Mouse (Mus musculus) MEL (cell line): ENCODE data around the gene Hdac4. TPM values are rescaled to one million over a fixed set of nuclear protein-coding genes. Genes with fewer than 3 reads are reported as not detected.

Source experiments
- DNase-seq: peaks from one replicate; pipeline ENCODE4 v3.0.0; 2011; ENCODE audit warnings: low read depth, low spot score
- H3K27ac ChIP-seq: 2 replicates; pipeline ENCODE4 v1.5.1; 2012; ENCODE audit warnings: low read depth, mild to moderate bottlenecking, control low read depth, low read length, moderate library complexity; ENCODE audit not compliant: control insufficient read depth
- H3K27me3 ChIP-seq, 2 experiments: fragments of 150-350 bp in 1 of 2; sonication (generic) in 1 of 2; 2 replicates each; pipeline ENCODE4 v1.6.1; 2012; ENCODE audit warnings: low read length in 2 of 2, mild to moderate bottlenecking in 2 of 2, improper control_type of control experiment in 1 of 2, moderate library complexity in 1 of 2; ENCODE audit not compliant: insufficient read depth in 2 of 2, control insufficient read depth in 1 of 2
- H3K36me3 ChIP-seq, 2 experiments: 2 replicates each; pipeline ENCODE4 v1.6.1; 2012 to 2014; ENCODE audit warnings: low read length in 2 of 2, improper control_type of control experiment in 1 of 2, inconsistent platforms in 1 of 2, mild to moderate bottlenecking in 1 of 2; ENCODE audit not compliant: insufficient read depth in 2 of 2, control insufficient read depth in 1 of 2
- H3K4me1 ChIP-seq, 2 experiments: fragments of 150-350 bp in 1 of 2; sonication (generic) in 1 of 2; 2 replicates each; pipeline ENCODE4 v1.6.1; 2012; ENCODE audit warnings: low read length in 2 of 2, improper control_type of control experiment in 1 of 2, mild to moderate bottlenecking in 1 of 2; ENCODE audit not compliant: insufficient read depth in 2 of 2, control insufficient read depth in 1 of 2
- H3K4me3 ChIP-seq, 2 experiments: fragments of 150-350 bp in 1 of 2; sonication (generic) in 1 of 2; 2 replicates each; pipeline ENCODE4 v1.5.1; 2012; ENCODE audit warnings: low read depth in 2 of 2, low read length in 2 of 2, mild to moderate bottlenecking in 2 of 2, moderate library complexity in 2 of 2, control low read depth in 1 of 2, improper control_type of control experiment in 1 of 2; ENCODE audit not compliant: control insufficient read depth in 1 of 2, insufficient read depth in 1 of 2
- H3K79me2 ChIP-seq: 2 replicates; pipeline ENCODE4 v1.6.1; 2012; ENCODE audit warnings: mild to moderate bottlenecking, low read length, moderate library complexity; ENCODE audit not compliant: control insufficient read depth, poor library complexity, insufficient read depth
- H3K9ac ChIP-seq: 2 replicates; pipeline ENCODE4 v1.6.1; 2012; ENCODE audit warnings: low read depth, mild to moderate bottlenecking, control low read depth, low read length, moderate library complexity; ENCODE audit not compliant: control insufficient read depth, poor library complexity, severe bottlenecking
- H3K9me3 ChIP-seq: fragments of 150-350 bp; sonication (generic); replicated peaks from 2 replicates; pipeline ENCODE4 v1.6.1; 2012; ENCODE audit warnings: mild to moderate bottlenecking, low read length, improper control_type of control experiment, moderate library complexity; ENCODE audit not compliant: insufficient read depth
- CHD1 ChIP-seq: IDR thresholded peaks from 2 replicates; pipeline ENCODE4 v1.6.1; 2012; ENCODE audit warnings: low read depth, mild to moderate bottlenecking, inconsistent platforms, low read length, improper control_type of control experiment
- ELF1 ChIP-seq: IDR thresholded peaks from 2 replicates; pipeline ENCODE4 v1.6.1; 2014; ENCODE audit warnings: low read depth, mild to moderate bottlenecking, inconsistent platforms, low read length, improper control_type of control experiment, moderate library complexity
- GABPA ChIP-seq: IDR thresholded peaks from 2 replicates; pipeline ENCODE4 v1.6.1; 2012; ENCODE audit warnings: low read depth, mild to moderate bottlenecking, inconsistent platforms, low read length, improper control_type of control experiment, moderate library complexity
- JUND ChIP-seq: IDR thresholded peaks from 2 replicates; pipeline ENCODE4 v1.6.1; 2011; ENCODE audit warnings: low read depth, mild to moderate bottlenecking, improper control_type of control experiment, low read length
- KAT2A ChIP-seq: conservative IDR thresholded peaks from 2 replicates; pipeline ENCODE4 v1.6.1; 2012; ENCODE audit warnings: low read depth, low read length, improper control_type of control experiment, inconsistent platforms
- MAFK ChIP-seq: IDR thresholded peaks from 2 replicates; pipeline ENCODE4 v1.6.1; 2011; ENCODE audit warnings: low read depth, mild to moderate bottlenecking, low read length, improper control_type of control experiment, borderline replicate concordance
- MAZ ChIP-seq: IDR thresholded peaks from 2 replicates; pipeline ENCODE4 v1.6.1; 2012; ENCODE audit warnings: low read depth, mild to moderate bottlenecking, inconsistent platforms, low read length, improper control_type of control experiment
- MEF2A ChIP-seq: IDR thresholded peaks from 2 replicates; pipeline ENCODE4 v1.6.1; 2014; ENCODE audit warnings: low read depth, mild to moderate bottlenecking, inconsistent platforms, low read length, improper control_type of control experiment; ENCODE audit not compliant: poor library complexity, insufficient replicate concordance, severe bottlenecking; ENCODE audit errors: extremely low read depth
- MYC ChIP-seq: IDR thresholded peaks from 2 replicates; pipeline ENCODE4 v1.6.1; 2011; ENCODE audit warnings: low read depth, mild to moderate bottlenecking, low read length, improper control_type of control experiment, moderate library complexity
- NELFE ChIP-seq: IDR thresholded peaks from 2 replicates; pipeline ENCODE4 v1.6.1; 2011; ENCODE audit warnings: low read depth, low read length, improper control_type of control experiment
- NRF1 ChIP-seq: IDR thresholded peaks from 2 replicates; pipeline ENCODE4 v1.6.1; 2014; ENCODE audit warnings: low read depth, mild to moderate bottlenecking, inconsistent platforms, low read length, improper control_type of control experiment, moderate library complexity; ENCODE audit not compliant: poor library complexity, insufficient read depth, severe bottlenecking
- POLR2A ChIP-seq, 2 experiments: IDR thresholded peaks; 2 replicates each; pipeline ENCODE4 v1.6.1; 2011 to 2012; ENCODE audit warnings: low read length in 2 of 2, mild to moderate bottlenecking in 2 of 2, control low read depth in 1 of 2, improper control_type of control experiment in 1 of 2, low read depth in 1 of 2, moderate library complexity in 1 of 2; ENCODE audit not compliant: control insufficient read depth in 1 of 2, insufficient read depth in 1 of 2, poor library complexity in 1 of 2
- RCOR1 ChIP-seq: IDR thresholded peaks from 2 replicates; pipeline ENCODE4 v1.6.1; 2012; ENCODE audit warnings: low read depth, mild to moderate bottlenecking, inconsistent platforms, low read length, improper control_type of control experiment
- SMC3 ChIP-seq: IDR thresholded peaks from 2 replicates; pipeline ENCODE4 v1.6.1; 2011; ENCODE audit warnings: low read depth, low read length, improper control_type of control experiment
- TAL1 ChIP-seq: IDR thresholded peaks from 2 replicates; pipeline ENCODE4 v1.6.1; 2012; ENCODE audit warnings: mild to moderate bottlenecking, inconsistent platforms, low read length, moderate library complexity, mixed read lengths
- TCF12 ChIP-seq: IDR thresholded peaks from 2 replicates; pipeline ENCODE4 v1.6.1; 2014; ENCODE audit warnings: low read depth, mild to moderate bottlenecking, inconsistent platforms, low read length, improper control_type of control experiment, moderate library complexity
- UBTF ChIP-seq: IDR thresholded peaks from 2 replicates; pipeline ENCODE4 v1.6.1; 2012; ENCODE audit warnings: low read depth, mild to moderate bottlenecking, inconsistent platforms, low read length, improper control_type of control experiment, moderate library complexity, borderline replicate concordance; ENCODE audit not compliant: insufficient read depth
- USF1 ChIP-seq: IDR thresholded peaks from 2 replicates; pipeline ENCODE4 v1.6.1; 2014; ENCODE audit warnings: low read depth, mild to moderate bottlenecking, inconsistent platforms, low read length, improper control_type of control experiment, moderate library complexity
- ZMIZ1 ChIP-seq: IDR thresholded peaks from 2 replicates; pipeline ENCODE4 v1.6.1; 2012; ENCODE audit warnings: low read depth, mild to moderate bottlenecking, inconsistent platforms, low read length, improper control_type of control experiment, moderate library complexity
- ZNF384 ChIP-seq: IDR thresholded peaks from 2 replicates; pipeline ENCODE4 v1.6.1; 2012; ENCODE audit warnings: low read depth, mild to moderate bottlenecking, inconsistent platforms, low read length, improper control_type of control experiment
- polyA plus RNA-seq, 2 experiments: library from polyadenylated mRNA; stranded (reverse) in 1 of 2; unstranded in 1 of 2; fragments of >175 nt in 1 of 2; fragments of >200 nt in 1 of 2; gene quantifications; 2 replicates each; pipeline versions ENCODE4 v1.2.1 to v1.2.4; 2012; ENCODE audit warnings: low replicate concordance in 2 of 2, low read depth in 1 of 2; ENCODE audit not compliant: insufficient read length in 2 of 2, insufficient read depth in 1 of 2, missing spikeins in 1 of 2
- total RNA-seq: library from RNA; depleted of rRNA; stranded (reverse); fragments of 300-350 nt; gene quantifications from 2 replicates; pipeline ENCODE4 v1.2.3, GENCODE M21; 2012

The Hdac4 gene
- total and polyA plus RNA-seq, 3 experiments = 11.0 to 19.5 (median 12.3) TPM

GRCm38 (mm10) chr1:91894286-91894685 lies 301.2 kb downstream of the Hdac4 start:
- H3K9me3 ChIP-seq = no peaks in the 10 kb centered on the region
- H3K27me3 ChIP-seq = no peaks in the 10 kb centered on the region
- H3K79me2 ChIP-seq = no peaks in the 10 kb centered on the region
- no peak overlapping the region for H3K4me3 ChIP-seq
- H3K36me3 ChIP-seq = no peaks in the 10 kb centered on the region
- TF ChIP-seq TCF12 (no peak), NRF1 (no peak), MAFK (no peak), GABPA (no peak), TAL1 (no peak), CHD1 (no peak), ZMIZ1 (no peak), ELF1 (no peak), MEF2A (no peak), ZNF384 (no peak), KAT2A (no peak), SMC3 (no peak), JUND (no peak), MAZ (no peak)
- H3K4me1 ChIP-seq = no peaks in the 10 kb centered on the region
- H3K9ac ChIP-seq = no peak overlapping the region
- DNase-seq = no peak
- H3K27ac ChIP-seq = no peak overlapping the region

- Histone ChIP-seq H3K27ac (no peak overlapping the region), H3K79me2 (no peaks in the 10 kb centered on the region), H3K9me3 (no peaks in the 10 kb centered on the region), H3K27me3 (no peaks in the 10 kb centered on the region), H3K4me3 (no peak overlapping the region), H3K9ac (no peak overlapping the region), H3K36me3 (no peaks in the 10 kb centered on the region), H3K4me1 (no peaks in the 10 kb centered on the region)
- no peak for DNase-seq
- TF ChIP-seq MAFK = no peak
- no peak for TF ChIP-seq CHD1
- TF ChIP-seq NELFE = no peak
- no peak for TF ChIP-seq POLR2A (IDR thresholded peaks at IDR 0.05; ENCODE audit: control insufficient read depth in 1 of 2, insufficient read depth in 1 of 2, low read depth in 1 of 2, low read length in 2 of 2, poor library complexity in 1 of 2)
- no peak for TF ChIP-seq UBTF
- TF ChIP-seq RCOR1 = no peak
- TF ChIP-seq USF1 = no peak
- no peak for TF ChIP-seq MAZ
- TF ChIP-seq KAT2A = no peak
- no peak for TF ChIP-seq MYC
- no peak for TF ChIP-seq ELF1
Observed at GRCm38 (mm10) chr1:91893598-91893997, 301.9 kb downstream of the Hdac4 start.
